Mouse (Mus musculus): ENCODE data around the gene Coq2. TPM values are rescaled to one million over a fixed set of nuclear protein-coding genes. Genes with fewer than 3 reads are reported as not detected.

The Coq2 gene
- polyA plus RNA-seq, 1 experiment from 2014 or later: 61.8 TPM

- H3K27ac ChIP-seq (replicated peaks; ENCODE audit: low read depth, low read length): no peak overlapping the region
- no peaks in the 10 kb centered on the region for H3K36me3 ChIP-seq (ENCODE audit: control insufficient read depth, insufficient read depth, low read length)
- 32% methylated on average over 6 of the region's 8 CpGs for WGBS
- ATAC-seq (ENCODE audit: low read depth): 0 out of 2 replicates have a peak, but pooled peaks have one; percentile 9
- H3K9me3 ChIP-seq (ENCODE audit: control insufficient read depth, low read length): no peaks in the 10 kb centered on the region
- no peak overlapping the region for H3K4me2 ChIP-seq (ENCODE audit: low read depth, low read length)
- peak; percentile 22 for DNase-seq (ENCODE audit: low spot score)
- H3K4me1 ChIP-seq (ENCODE audit: control insufficient read depth, insufficient read depth, low read length): no peaks in the 10 kb centered on the region
- H3K9ac ChIP-seq (ENCODE audit: low read depth, low read length): no peak overlapping the region
- no peaks in the 10 kb centered on the region for H3K27me3 ChIP-seq (replicated peaks; ENCODE audit: control insufficient read depth, insufficient read depth, low read length)
- H3K4me3 ChIP-seq (ENCODE audit: low read depth, low read length): no peak overlapping the region
Observed at GRCm38 (mm10) chr5:100621876-100622508, 52.9 kb downstream of the Coq2 start.

GRCm38 (mm10) chr5:100620952-100621351 lies 54.0 kb downstream of the Coq2 start:
- H3K9me3 ChIP-seq (ENCODE audit: control insufficient read depth, low read length): no peaks in the 10 kb centered on the region
- no peak overlapping the region for H3K9ac ChIP-seq (ENCODE audit: low read depth, low read length)
- no peaks in the 10 kb centered on the region for H3K36me3 ChIP-seq (ENCODE audit: control insufficient read depth, insufficient read depth, low read length)
- no peak overlapping the region for H3K4me3 ChIP-seq (ENCODE audit: low read depth, low read length)
- H3K27me3 ChIP-seq (replicated peaks; ENCODE audit: control insufficient read depth, insufficient read depth, low read length): no peaks in the 10 kb centered on the region
- H3K27ac ChIP-seq (replicated peaks; ENCODE audit: low read depth, low read length): no peak overlapping the region
- DNase-seq (ENCODE audit: low spot score) (no peak), ATAC-seq (ENCODE audit: low read depth) (no peak)
- H3K4me1 ChIP-seq (ENCODE audit: control insufficient read depth, insufficient read depth, low read length): no peaks in the 10 kb centered on the region
- H3K4me2 ChIP-seq (ENCODE audit: low read depth, low read length): no peak overlapping the region
- 57% methylated on average over 8 of the region's 9 CpGs for WGBS

- no peak overlapping the region for H3K4me2 ChIP-seq (ENCODE audit: low read depth, low read length)
- 86% methylated on average over 15 of the region's 15 CpGs for WGBS
- H3K27ac ChIP-seq (replicated peaks; ENCODE audit: low read depth, low read length): no peak overlapping the region
- H3K36me3 ChIP-seq (ENCODE audit: control insufficient read depth, insufficient read depth, low read length): no peaks in the 10 kb centered on the region
- H3K4me1 ChIP-seq (ENCODE audit: control insufficient read depth, insufficient read depth, low read length): no peaks in the 10 kb centered on the region
- no peaks in the 10 kb centered on the region for H3K27me3 ChIP-seq (replicated peaks; ENCODE audit: control insufficient read depth, insufficient read depth, low read length)
- DNase-seq (ENCODE audit: low spot score): no peak
- H3K9me3 ChIP-seq (ENCODE audit: control insufficient read depth, low read length): no peaks in the 10 kb centered on the region
- H3K4me3 ChIP-seq (ENCODE audit: low read depth, low read length): no peak overlapping the region
- ATAC-seq (ENCODE audit: low read depth): no peak
- no peak overlapping the region for H3K9ac ChIP-seq (ENCODE audit: low read depth, low read length)
Observed at GRCm38 (mm10) chr5:100619586-100620275, 55.2 kb downstream of the Coq2 start.

GRCm38 (mm10) chr5:100613896-100614768 lies 60.8 kb downstream of the Coq2 start:
- Histone ChIP-seq H3K27me3 (replicated peaks; ENCODE audit: control insufficient read depth, insufficient read depth, low read length) (no peaks in the 10 kb centered on the region), H3K4me3 (ENCODE audit: low read depth, low read length) (no peak overlapping the region), H3K36me3 (ENCODE audit: control insufficient read depth, insufficient read depth, low read length) (no peaks in the 10 kb centered on the region), H3K9me3 (ENCODE audit: control insufficient read depth, low read length) (no peaks in the 10 kb centered on the region), H3K4me2 (ENCODE audit: low read depth, low read length) (no peak overlapping the region), H3K9ac (ENCODE audit: low read depth, low read length) (no peak overlapping the region), H3K27ac (replicated peaks; ENCODE audit: low read depth, low read length) (no peak overlapping the region), H3K4me1 (ENCODE audit: control insufficient read depth, insufficient read depth, low read length) (no peaks in the 10 kb centered on the region)
- ATAC-seq (ENCODE audit: low read depth): no peak
- no peak for DNase-seq (ENCODE audit: low spot score)
- 89% methylated on average over 17 of the region's 17 CpGs for WGBS

GRCm38 (mm10) chr5:100607868-100608267 lies 67.1 kb downstream of the Coq2 start:
- no peak overlapping the region for H3K9ac ChIP-seq (ENCODE audit: low read depth, low read length)
- no peaks in the 10 kb centered on the region for H3K9me3 ChIP-seq (ENCODE audit: control insufficient read depth, low read length)
- no peak overlapping the region for H3K4me2 ChIP-seq (ENCODE audit: low read depth, low read length)
- H3K27me3 ChIP-seq (replicated peaks; ENCODE audit: control insufficient read depth, insufficient read depth, low read length): no peaks in the 10 kb centered on the region
- DNase-seq (ENCODE audit: low spot score) (no peak), ATAC-seq (ENCODE audit: low read depth) (no peak)
- H3K36me3 ChIP-seq (ENCODE audit: control insufficient read depth, insufficient read depth, low read length): no peaks in the 10 kb centered on the region
- WGBS: 88% methylated on average over 9 of the region's 9 CpGs
- no peak overlapping the region for H3K4me3 ChIP-seq (ENCODE audit: low read depth, low read length)
- no peaks in the 10 kb centered on the region for H3K4me1 ChIP-seq (ENCODE audit: control insufficient read depth, insufficient read depth, low read length)
- H3K27ac ChIP-seq (replicated peaks; ENCODE audit: low read depth, low read length): no peak overlapping the region

GRCm38 (mm10) chr5:100607090-100607762 lies 67.7 kb downstream of the Coq2 start:
- peak; percentile 59 for DNase-seq (ENCODE audit: low spot score)

GRCm38 (mm10) chr5:100605828-100606229 lies 69.1 kb downstream of the Coq2 start:
- no peak overlapping the region; the same call in 1 of the 2 replicates for H3K27ac ChIP-seq (replicated peaks; ENCODE audit: low read depth, low read length)
- H3K9ac ChIP-seq (ENCODE audit: low read depth, low read length): no peak overlapping the region; the same call in 1 of the 2 replicates
- peak; percentile 64 for DNase-seq (ENCODE audit: low spot score)
- H3K4me1 ChIP-seq (ENCODE audit: control insufficient read depth, insufficient read depth, low read length): no peaks in the 10 kb centered on the region
- no peak overlapping the region for H3K4me3 ChIP-seq (ENCODE audit: low read depth, low read length)
- WGBS: 47% methylated on average over 9 of the region's 9 CpGs
- H3K9me3 ChIP-seq (ENCODE audit: control insufficient read depth, low read length): no peaks in the 10 kb centered on the region
- peak; percentile 72; the same call in 1 of the 2 replicates for ATAC-seq (ENCODE audit: low read depth)
- H3K27me3 ChIP-seq (replicated peaks; ENCODE audit: control insufficient read depth, insufficient read depth, low read length): no peaks in the 10 kb centered on the region
- H3K4me2 ChIP-seq (ENCODE audit: low read depth, low read length): peak overlapping the region; percentile 4; the same call in 1 of the 2 replicates
- H3K36me3 ChIP-seq (ENCODE audit: control insufficient read depth, insufficient read depth, low read length): no peaks in the 10 kb centered on the region

More at GRCm38 (mm10) chr5:100607090-100607762, 67.7 kb downstream of the Coq2 start:
- no peaks in the 10 kb centered on the region for H3K4me1 ChIP-seq (ENCODE audit: control insufficient read depth, insufficient read depth, low read length)
- H3K9me3 ChIP-seq (ENCODE audit: control insufficient read depth, low read length): no peaks in the 10 kb centered on the region
- no peak for ATAC-seq (ENCODE audit: low read depth)
- WGBS: 68% methylated on average over 4 of the region's 4 CpGs
- no peaks in the 10 kb centered on the region for H3K36me3 ChIP-seq (ENCODE audit: control insufficient read depth, insufficient read depth, low read length)
- H3K27me3 ChIP-seq (replicated peaks; ENCODE audit: control insufficient read depth, insufficient read depth, low read length): no peaks in the 10 kb centered on the region
- no peak overlapping the region for H3K4me3 ChIP-seq (ENCODE audit: low read depth, low read length)
- H3K9ac ChIP-seq (ENCODE audit: low read depth, low read length): no peak overlapping the region
- H3K4me2 ChIP-seq (ENCODE audit: low read depth, low read length): no peak overlapping the region
- no peak overlapping the region for H3K27ac ChIP-seq (replicated peaks; ENCODE audit: low read depth, low read length)
